Mouse (Mus musculus): Measurements from ENCODE around the gene Pnliprp1.

Gene Pnliprp1

DNA sequence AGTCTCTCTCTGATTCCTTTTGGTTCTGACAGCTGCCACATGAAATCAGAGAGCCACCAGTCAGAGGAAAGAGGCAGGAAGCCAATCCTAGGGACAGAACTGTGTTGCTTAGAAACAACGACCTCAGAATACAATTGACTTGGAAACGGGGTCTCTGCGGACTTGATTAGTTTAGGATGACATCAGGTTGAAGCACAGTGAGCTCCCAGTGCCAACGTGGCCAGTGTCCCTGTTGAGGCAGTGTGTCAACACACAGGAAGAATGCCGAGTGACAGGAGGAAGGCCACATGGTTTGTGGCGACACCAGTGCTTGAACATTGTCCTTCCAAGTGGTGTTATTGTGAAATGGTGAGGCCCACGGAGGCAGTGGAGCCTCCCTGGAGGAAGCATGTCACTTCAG, 55.3 kb downstream of the Pnliprp1 start:
- no peak for DNase-seq

DNA sequence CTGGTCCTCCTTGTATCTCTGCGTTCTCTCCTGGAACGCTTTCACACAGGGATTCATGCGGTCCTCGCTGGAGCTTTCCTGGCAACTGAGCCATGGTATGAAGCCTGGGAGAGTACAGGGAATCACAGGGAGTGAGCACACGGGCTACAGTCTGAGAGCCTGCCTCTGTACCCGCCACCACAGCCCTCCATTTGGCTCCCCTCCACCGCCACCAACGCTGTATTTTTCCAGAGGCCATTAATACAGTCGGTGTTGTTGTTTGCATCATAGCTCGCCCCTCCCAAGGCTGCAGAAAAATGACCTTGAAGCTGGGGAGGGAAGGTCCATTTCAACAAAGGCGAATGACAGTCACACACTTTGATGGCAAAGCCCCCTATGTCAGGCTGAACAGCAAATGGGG, 60.5 kb downstream of the Pnliprp1 start:
- no peak for DNase-seq
